Mouse (Mus musculus) heart, adult 8-10 months (tissue): ENCODE measurements around the gene Por. TPM values are rescaled to one million over a fixed set of nuclear protein-coding genes. Genes with fewer than 3 reads are reported as not detected.

ENCODE experiments used
- DNase-seq: peaks from one replicate; pipeline ENCODE4 v3.0.0; 2022; ENCODE audit warnings: low spot score
- total RNA-seq, 4 experiments: library from RNA; stranded (reverse); gene quantifications; 2 replicates each; pipeline ENCODE4 v1.2.4; 2022

Por gene
- total RNA-seq = 10 to 100 TPM; 71.5 to 84.8 (median 75.1) TPM

DNA sequence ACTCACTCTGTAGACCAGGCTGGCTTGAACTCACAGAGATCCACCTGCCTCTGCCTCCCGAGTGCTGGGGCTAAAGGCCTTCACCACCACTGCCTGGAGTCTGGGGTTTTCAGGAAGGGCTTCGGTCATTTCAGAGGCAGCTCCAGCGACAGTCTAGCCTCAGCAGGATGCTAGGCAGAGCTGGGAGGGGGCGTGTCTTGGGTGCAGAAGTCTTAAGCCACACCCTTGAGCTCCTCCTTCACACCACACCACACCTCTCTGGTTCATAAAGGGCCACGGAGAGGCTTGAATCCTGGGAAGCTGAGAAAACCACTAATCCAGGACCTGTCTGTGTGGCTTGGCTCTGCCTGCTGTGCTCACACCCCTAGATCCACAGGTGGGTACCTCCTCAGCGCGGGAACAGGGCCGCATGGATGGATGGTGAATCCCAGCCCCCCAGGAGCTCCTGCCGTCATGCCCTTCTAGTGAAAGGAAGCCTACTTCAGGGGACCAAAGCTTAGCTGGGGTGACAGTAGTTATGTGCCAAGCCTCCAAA, at the start of gene Por:
TSS of gene Por (plus strand) at position 293 of the 535 bp plus-strand sequence.
- no peak for DNase-seq

DNA sequence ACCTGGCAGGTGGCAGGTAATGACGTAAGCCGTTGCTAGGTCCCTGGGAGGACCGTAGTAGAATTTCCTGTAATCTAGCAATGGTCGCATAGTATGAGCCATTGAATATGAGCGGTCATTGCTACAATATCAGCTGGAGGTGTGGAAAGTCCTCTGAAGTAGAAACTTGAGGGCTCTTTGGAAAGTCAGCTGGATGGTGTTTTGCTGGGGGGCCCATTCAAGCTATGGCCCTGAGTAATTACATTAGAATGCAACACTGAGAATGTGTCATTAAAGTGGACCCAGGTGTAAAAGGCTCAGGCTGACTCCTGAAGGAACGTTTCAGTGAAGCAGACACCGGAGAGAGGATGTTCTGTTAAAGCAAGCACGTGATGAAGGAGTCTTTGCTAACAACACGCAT, 49.3 kb upstream of the Por start:
- no peak for DNase-seq

DNA sequence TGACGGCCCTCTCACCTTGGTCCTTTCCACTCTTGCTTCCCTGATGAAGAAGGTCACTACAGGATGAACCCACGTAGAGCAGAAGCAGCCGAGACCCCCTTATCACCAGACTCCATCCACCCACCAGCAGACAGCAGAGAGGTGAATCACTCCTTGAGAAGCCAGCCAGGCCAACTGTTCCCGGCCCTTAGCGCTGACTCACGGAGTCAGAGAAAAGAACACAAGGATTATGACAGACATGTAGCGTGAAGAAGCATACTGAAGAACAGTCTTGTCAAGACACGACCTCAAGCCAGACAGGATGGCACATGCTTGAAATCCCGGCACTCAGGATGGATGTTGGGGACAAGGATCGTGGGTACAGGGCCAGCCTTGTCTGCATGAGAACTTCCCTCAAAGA, 48.1 kb upstream of the Por start:
- no peak for DNase-seq

DNA sequence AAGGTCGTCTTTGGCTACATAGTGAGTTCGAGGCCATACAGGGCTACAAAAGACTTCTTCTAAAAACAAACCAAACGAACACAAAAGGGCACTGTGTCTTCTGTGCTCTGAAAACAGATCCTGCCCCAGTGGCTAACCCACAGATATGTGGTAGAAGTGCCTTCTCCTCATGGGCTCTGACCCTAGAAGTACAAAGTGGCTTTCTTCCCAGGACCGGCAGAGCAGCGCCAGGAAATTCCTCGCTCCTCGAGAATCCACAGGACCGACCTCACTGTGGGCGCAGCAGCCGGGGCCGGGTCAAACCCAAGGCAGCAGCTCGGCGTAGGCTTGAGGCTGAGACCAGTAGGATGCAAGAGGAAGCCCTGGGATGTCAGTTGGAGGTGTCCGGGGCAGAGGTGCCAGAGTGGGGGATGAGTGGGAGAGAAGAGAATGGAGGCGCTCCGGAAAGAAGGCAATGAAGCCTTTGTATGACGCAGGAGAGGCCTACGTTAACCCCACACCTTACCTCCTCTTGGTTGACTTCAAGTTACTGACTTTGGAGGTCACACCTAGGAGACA, 46.7 kb upstream of the Por start:
- no peak for DNase-seq

DNA sequence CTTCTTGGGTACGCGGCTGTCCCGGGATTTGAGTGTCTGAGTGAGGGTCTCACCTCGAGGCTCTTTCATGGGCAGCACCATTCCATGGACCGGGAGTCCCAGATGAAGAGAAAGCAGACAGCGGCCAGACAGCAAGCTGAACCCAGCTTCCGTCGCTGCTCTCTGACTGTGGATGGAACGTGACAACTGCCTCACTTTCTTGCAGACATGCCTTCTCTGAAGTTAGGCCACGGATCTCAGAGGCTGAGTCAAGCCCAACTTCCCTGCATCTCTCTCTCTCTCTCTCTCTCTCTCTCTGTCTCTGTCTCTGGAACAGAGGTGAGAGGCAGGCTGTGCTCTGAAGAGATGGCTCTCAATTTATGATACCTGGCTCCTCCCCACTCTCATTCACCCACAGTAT, 40.9 kb upstream of the Por start:
- no peak for DNase-seq

DNA sequence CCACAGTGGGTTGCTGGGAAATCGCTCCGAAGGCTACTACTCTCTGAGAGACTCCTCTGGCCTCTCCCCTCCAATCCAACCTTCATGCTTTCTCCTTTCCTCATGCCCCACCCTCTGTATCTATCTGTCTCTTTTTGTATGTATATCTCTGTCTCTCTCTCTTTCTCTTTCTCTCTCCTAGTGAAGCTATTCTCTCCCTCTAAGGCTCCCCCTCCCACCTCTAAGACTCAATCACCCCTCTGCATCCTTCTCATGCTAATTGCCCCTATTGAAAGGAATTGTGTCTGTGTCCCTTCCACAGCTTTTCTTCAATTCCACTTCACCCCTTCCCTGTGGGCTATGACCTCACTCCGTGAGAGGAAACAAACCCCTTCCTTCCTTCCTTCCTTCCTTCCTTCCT, 40.4 kb upstream of the Por start:
- DNase-seq = no peak

DNA sequence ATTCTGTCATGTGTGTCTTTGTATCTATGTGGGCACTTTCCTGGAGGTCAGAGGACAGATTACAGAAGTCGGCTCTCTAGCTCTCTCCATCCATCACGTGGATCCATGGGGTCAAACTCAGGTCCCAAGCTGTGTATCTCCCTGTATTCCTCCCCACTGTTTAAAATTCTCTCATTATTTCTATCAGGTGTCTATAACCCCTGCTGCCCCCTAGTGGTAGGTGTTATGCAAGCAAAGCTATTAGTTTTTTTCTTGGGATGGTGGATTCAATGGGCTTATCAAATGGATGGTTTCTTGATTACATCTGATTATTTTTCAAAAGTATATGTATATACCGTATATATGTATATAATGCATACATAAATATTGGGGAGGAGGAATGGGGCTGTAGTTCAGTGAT, 39.2 kb upstream of the Por start:
- peak; percentile 69 for DNase-seq

DNA sequence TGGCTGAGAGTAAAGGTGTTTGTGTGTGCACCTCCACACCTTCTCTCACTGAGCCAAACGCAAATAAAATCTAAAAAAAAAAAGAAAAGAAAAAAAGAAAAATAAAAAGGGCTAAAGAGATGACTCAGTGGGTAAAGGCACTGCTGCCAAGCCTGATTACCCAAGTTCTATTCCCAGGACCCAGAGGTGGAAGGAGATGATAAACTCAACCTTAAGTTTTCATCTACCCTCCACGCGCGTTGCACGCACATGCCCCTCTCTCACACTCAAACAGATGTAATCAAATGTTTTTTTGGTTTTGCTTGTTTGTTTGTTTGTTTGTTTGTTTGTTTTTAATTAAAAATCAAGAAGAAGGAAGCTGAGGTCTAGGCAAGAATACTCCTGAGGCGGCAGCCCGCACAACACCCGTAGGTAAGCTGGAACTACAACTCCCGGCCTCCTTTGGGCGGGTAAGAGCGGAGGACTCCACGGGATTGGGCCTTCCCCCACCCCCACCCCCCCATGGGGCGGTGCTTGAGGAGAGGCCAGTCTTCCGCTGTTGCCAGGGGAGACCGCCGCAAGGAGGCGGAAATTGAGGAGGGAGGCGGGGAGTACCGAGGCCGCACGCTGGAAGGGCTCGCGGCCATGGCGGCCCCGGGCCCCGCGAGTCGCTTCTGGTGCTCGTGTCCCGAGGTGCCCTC, 37.6 kb upstream of the Por start, which contains the start of gene Rhbdd2:
TSS of gene Rhbdd2 (plus strand) at position 502 of the 680 bp plus-strand sequence.
- DNase-seq = peak; percentile 95

DNA sequence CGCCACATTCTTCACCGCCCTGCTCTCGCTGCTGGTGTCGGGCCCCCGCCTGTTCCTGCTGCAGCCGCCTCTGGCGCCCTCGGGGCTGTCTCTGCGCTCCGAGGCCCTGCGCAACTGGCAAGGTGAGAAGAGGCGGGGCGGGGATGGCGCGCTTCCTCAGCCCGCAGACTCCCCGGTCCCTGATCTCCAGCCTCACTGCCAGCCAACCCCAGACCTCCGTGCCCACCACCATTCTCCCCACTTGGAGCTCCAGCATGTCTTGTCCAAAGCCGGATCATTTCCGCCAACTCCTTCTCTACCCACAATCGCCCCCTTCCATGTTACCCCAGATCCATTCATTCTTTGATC, 37.1 kb upstream of the Por start:
- no peak for DNase-seq

DNA sequence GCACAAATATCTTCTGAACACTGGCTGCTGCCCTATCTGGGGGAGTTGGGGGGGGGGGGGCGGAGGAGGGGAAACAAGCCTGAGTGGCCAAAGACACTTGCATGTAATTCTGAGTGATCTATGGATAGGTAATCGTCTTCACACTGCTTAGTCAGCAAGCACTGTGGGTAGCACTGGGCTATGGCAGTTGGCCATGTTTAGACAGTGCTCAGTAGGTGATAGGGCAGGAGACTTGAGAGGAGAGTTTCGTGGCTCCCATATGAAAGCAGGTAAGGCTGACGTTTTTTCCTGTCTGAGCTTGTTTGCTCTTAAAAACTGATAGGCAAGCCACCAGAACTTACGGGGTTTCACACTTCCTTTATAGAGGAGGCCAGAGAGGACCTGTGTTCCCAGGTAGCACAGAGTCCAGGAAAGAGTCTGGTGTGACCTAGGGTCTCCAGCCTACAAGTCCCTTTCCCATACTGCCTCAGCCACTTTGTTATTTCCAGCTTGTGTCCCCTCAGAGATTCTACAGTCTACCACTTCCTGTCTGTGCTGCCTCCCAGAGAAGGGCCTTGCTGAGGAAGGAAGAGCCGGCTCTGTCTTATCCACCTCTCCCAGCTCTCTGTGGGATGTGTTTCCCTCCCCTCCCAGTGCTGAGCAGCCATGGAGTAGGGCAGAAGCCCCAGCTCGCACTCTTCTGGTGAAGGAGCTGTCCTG, 29.9 kb upstream of the Por start:
- DNase-seq = no peak

DNA sequence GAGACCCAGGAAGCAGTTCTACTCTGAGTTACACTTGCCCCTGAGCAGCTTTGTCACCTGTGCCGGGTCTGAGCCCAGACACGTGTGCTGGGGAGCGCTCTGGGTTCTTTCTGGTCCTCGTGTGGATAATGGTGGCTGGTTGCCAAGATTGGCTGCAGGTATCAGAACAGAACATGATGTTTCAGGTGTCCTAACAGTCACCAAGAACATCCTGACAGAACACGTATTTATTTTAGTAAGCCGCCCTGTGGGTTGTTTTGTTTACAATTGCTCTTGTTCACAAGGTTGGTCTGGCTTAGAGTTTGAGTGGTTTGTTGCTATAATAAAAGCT, 29.4 kb upstream of the Por start:
- DNase-seq = no peak

DNA sequence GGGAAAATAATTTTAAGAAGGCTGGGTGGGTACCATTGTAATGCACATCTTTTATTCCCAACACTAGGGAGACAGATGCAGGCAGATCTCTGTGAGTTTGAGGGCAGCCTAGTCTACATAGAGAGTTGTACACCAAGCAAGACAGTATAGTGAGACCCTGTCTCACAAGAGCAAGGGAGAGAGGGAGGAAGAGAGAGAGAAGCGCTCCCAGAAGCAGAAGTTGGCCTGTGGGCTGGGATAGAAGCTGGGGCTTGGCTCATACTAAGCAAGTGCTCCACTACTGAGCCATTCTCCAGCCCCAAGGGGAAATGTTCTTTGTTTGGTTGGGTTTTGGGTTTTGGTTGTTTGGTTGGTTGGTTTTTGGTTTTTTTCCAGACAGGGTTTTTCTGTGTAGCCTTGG, 28.8 kb upstream of the Por start:
- no peak for DNase-seq

DNA sequence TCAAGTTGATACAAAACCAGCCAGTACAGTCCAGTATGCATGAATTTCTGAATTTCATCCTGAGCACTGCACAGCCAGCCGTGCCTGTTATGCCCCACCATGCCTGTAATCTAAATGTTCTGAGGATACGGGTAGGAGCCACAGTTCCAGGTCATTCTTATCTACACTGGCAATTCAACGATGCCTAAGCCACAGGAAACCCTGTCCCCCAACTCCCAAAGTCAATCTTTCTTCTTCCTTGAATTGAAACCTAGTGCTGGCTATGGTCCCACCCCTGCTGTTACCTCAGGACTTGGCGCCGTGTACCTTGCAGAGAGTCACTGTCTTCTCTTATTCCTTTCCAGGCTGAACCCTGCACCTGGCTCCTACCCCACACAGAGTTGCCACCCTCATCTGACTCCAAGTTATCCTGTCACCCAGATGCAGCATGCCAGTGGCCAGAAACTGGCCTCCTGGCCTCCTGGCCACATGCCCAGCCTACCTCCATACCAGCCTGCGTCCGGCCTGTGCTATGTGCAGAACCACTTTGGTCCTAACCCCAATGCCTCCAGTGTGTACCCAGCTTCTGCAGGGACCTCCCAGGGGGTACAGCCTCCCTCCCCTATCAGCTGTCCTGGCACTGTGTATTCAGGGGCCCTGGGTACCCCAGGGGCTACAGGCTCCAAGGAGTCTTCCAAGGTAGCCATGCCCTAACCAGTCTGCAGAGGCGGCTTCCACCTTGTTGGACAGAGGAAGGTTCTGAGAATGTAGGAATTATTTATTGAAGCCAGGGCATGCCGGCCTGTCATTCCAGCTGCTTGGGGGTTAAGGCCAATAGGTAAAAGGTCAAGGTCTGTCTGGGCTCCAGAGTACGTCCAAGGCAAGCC, 26.9 kb upstream of the Por start:
- DNase-seq = no peak

DNA sequence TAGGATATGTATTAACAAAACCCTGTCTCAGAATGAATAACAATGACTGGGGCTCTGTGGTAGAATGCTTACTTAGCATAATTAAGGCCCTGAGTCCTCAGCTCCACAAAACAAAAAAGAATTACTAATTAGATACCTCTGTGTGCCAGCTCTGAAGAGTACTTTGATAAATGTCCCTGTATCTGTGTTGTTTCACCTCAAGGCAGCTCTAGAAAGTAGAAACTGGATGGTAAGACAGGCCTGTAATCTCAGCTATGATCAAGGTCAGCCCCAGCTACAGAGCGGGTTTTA, 26.3 kb upstream of the Por start:
- DNase-seq = no peak

DNA sequence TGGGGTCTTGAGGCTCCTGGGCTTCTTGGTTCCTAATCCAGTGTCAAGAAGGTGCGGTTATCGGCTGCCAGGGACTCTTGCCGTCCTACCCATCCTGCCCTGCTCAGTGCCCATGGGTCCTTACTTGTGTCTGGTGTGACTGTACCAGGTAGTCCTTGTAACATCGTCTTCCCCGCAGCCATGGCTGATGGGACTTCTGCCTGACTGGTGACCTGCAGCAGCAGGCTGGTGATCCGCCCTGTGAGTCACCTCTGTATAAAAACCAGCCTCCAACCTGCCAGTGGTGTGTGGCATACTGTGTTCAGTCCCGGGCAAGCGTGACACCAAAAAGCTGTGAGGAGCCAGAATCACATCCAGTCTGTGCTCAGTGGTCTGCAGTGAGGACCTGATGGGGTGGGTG, 26.0 kb upstream of the Por start:
- DNase-seq = no peak

DNA sequence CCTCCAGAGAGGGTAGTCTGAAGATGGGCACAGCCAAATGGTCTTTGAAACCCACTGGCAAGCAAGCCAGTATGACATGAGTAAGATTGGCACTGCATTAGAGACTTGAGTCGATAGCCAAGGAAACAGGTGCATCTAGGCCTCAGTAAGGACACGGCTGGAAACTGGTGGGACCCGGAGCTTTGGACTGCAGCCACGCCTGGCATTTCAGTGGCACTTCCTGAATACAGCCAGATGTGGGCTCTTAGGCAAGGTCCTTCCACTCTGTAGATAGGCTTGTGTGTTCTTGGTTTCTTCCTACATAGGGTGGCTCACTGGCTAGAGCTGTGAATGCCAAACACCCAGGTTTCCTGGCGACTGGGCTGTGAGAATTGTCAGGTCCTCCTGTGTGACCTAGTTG, 24.5 kb upstream of the Por start:
- no peak for DNase-seq

DNA sequence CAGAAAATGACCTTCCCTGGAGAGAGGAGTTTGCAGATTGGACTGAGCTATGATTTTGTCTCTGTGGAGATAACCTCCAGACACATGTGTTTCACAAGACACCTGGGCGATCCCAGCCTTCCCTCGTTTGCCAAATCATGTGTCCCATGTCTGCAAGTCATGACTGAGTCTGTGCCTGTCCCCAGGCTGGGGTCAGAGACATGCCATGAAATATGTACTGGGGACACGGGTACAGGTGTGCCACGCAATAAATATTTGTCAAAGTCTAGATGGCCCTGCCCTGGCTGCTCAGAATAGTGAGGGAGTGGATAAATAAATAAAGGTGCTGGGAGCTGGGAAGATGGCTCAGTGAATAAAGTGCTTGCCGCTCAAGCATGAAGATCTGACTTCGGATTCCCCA, 23.8 kb upstream of the Por start:
- no peak for DNase-seq

DNA sequence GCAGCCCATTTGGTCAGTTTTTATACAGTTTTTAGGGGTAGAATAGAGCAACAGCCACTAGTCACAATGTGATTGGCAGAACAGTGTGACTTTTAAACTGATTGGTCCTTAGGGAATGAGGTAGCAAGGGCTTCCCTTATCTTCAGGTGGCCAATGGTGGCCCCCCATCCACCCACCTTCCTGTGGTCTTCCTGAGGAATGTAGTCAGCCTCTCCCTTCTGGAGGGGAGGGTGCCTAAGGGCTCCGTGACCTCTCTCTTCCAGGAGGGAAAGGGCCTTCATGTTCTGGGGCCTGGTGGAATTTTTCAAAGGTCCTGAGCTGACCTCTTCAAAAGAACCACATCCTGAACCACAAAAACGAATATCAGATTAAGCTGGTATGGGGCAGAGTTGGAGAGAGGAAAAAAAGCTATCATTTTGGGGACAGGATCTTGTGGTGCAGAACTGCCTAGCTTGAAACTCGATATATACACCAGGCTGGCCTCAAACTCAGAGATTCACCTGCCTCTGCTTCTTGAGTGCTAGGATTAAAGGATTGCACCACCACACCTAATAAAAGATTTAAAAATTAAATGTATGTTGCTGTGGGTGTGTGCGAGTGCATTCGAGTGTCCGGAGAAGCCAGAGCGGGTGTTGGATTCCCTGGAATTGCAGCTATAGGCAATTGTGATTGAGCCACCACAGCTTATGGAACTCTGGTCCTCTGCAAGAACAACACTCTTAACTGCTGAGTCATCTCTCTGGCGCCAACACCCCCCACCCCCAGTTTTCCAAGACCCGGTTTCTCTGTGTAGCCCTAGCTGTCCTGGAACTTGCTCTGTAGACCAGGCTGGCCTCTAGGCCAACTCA, 21.1 kb upstream of the Por start:
- DNase-seq = no peak

DNA sequence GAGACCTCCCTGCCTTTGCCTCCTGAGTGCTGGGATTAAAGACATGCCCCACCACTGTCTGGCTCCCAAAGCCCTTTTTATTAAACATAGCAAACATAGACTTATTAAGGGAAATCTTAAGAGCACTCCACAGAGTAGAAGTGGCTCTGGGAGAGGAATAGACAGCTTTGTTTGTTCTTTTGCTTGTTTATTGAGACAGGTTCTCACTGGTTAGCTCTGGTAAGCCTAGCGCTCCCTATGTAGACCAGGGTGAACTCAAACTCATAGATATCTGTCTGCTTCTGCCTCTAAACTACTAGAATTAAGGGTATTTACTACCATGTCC, 20.6 kb upstream of the Por start:
- DNase-seq = no peak

DNA sequence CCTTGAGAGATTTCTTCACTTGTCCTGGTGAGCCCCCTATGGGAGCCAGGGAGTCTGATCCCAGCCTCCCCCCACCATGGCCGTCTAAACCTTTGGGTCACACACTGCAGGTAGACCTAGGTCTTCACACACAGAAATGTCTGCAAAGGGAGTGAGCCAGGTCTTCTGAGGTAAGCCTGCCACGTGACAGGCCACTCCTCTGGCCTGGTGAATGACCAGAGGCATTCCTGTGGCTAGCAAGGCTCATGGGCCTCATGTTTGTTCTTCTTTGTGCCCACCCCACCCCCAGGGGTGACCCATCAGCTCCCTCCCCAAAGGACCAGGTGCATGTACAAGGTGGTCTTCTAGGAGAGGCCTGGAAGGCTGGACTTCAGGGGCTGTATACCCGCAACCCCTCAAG, 18.3 kb upstream of the Por start:
- DNase-seq = no peak

DNA sequence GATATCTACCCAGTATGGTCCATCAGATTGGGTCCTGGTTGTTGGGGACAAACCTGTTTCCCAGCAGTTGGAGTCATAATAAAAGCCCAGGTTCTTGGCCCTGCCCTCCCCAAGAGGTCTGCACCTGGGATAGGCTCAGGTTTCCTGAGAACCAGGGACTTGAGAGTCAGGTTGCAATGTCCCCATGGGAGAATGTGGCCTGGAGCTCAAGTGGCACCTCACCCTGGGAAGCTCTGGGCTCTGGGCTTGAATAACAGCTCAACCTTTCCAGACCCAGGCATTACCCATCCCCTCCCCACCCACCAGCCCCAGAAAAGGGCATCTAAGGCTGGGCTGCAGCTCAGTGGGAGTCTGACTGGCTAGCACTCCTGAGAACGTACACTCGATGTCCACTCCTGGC, 16.6 kb upstream of the Por start:
- DNase-seq = no peak

DNA sequence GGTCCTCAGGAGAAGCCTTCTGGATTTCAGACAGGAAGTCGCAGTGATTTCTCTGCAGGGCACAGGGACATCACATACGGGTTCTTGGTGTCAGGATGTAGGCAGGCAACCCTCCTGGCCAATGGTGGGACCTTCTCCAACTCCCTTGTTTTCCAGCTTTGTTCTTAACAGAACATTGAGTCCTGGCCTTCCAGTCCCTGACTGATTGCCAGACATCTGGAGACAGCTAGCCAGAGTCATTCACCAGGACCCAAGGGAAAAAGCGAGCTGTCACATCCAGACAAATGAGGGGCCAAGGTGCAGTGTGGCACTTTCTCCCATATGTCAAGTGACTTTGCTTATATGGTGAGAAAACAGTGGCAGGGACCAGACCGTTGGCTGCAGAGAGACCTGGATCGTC, 13.8 kb upstream of the Por start:
- no peak for DNase-seq
